29 mouse cellular contexts compared by ENCODE assay signal in genomic region chr7:135756984-135757586, GRCm38 (mm10). TPM values are rescaled to one million over a fixed set of nuclear protein-coding genes. Genes with fewer than 3 reads are reported as not detected.
DNase-seq lines count a peak whose midpoint lies in the region; ATAC-seq and TF ChIP-seq lines count a peak whose summit lies in the region.
"Had no signal": no experiment of that assay in that cellular context is flagged by ENCODE, and none has a peak within 500 bp of the region (broad histone marks: within the 10 kb centered on the region; RNA-seq: fewer than 3 reads in every experiment).

No protein-coding gene starts in this region.

- ATAC-seq in forebrain, embryonic 16.5 days = 0 out of 2 replicates have a peak, but pooled peaks have one; percentile 28
- peak; percentile 45; the same call in 1 of the 2 replicates for ATAC-seq in hindbrain, embryonic 15.5 days (ENCODE audit: low FRiP score, low read depth)
- no peak for ATAC-seq in hindbrain, embryonic 12.5 days (ENCODE audit: low FRiP score)
- no peak for ATAC-seq in midbrain, postnatal 0 days (ENCODE audit: low FRiP score)
- ATAC-seq in midbrain, embryonic 13.5 days = no peak
- ATAC-seq in neural tube, embryonic 14.5 days (ENCODE audit: low read depth) = peak; percentile 75
- ATAC-seq: forebrain, embryonic 15.5 days; inflammation-experienced regulatory T-cells, adult 6 months; intestine, embryonic 16.5 days; Patski had no signal

- no peaks in the 10 kb centered on the region for H3K36me3 ChIP-seq in forebrain, embryonic 16.5 days (ENCODE audit: control insufficient read depth, insufficient read depth)
- no peaks in the 10 kb centered on the region for H3K36me3 ChIP-seq in forebrain, embryonic 10.5 days (replicated peaks)
- no peaks in the 10 kb centered on the region for H3K36me3 ChIP-seq in hindbrain, embryonic 15.5 days
- no peaks in the 10 kb centered on the region for H3K36me3 ChIP-seq in hindbrain, embryonic 12.5 days
- no peaks in the 10 kb centered on the region for H3K36me3 ChIP-seq in midbrain, postnatal 0 days (ENCODE audit: insufficient read depth, low read length)
- no peaks in the 10 kb centered on the region for H3K36me3 ChIP-seq in midbrain, embryonic 13.5 days
- H3K36me3 ChIP-seq in neural tube, embryonic 14.5 days (ENCODE audit: control insufficient read depth, insufficient read depth, low read length) = no peaks in the 10 kb centered on the region; the same call in 1 of the 2 replicates
- H3K36me3 ChIP-seq: embryonic facial prominence, embryonic 10.5 days; embryonic facial prominence, embryonic 13.5 days; forebrain, embryonic 15.5 days; G1E had no signal

- peaks cover 2% of the 10 kb centered on the region; the same call in 1 of the 2 replicates for H3K4me1 ChIP-seq in forebrain, embryonic 16.5 days (replicated peaks; ENCODE audit: control insufficient read depth, insufficient read depth, low read length)
- H3K4me1 ChIP-seq in forebrain, embryonic 10.5 days = peaks cover 16% of the 10 kb centered on the region
- 0 out of 2 replicates have a peak, but pooled peaks cover 5% of the 10 kb centered on the region for H3K4me1 ChIP-seq in hindbrain, embryonic 15.5 days (replicated peaks)
- peaks cover 12% of the 10 kb centered on the region for H3K4me1 ChIP-seq in hindbrain, embryonic 12.5 days
- H3K4me1 ChIP-seq in midbrain, postnatal 0 days (ENCODE audit: insufficient read depth, low read length) = no peaks in the 10 kb centered on the region
- peaks cover 7% of the 10 kb centered on the region for H3K4me1 ChIP-seq in midbrain, embryonic 13.5 days (replicated peaks)
- H3K4me1 ChIP-seq in neural tube, embryonic 14.5 days (ENCODE audit: control insufficient read depth, insufficient read depth, low read length) = no peaks in the 10 kb centered on the region
- H3K4me1 ChIP-seq: embryonic facial prominence, embryonic 13.5 days had no signal

- H3K27me3 ChIP-seq in forebrain, embryonic 16.5 days (replicated peaks; ENCODE audit: control insufficient read depth, insufficient read depth, low read length) = no peaks in the 10 kb centered on the region
- H3K27me3 ChIP-seq in forebrain, embryonic 10.5 days (ENCODE audit: poor library complexity, severe bottlenecking) = no peaks in the 10 kb centered on the region
- no peaks in the 10 kb centered on the region for H3K27me3 ChIP-seq in hindbrain, embryonic 15.5 days
- H3K27me3 ChIP-seq in hindbrain, embryonic 12.5 days = no peaks in the 10 kb centered on the region
- H3K27me3 ChIP-seq in midbrain, postnatal 0 days (ENCODE audit: insufficient read depth, low read length) = no peaks in the 10 kb centered on the region
- no peaks in the 10 kb centered on the region for H3K27me3 ChIP-seq in midbrain, embryonic 13.5 days
- H3K27me3 ChIP-seq in neural tube, embryonic 14.5 days (ENCODE audit: control insufficient read depth, insufficient read depth, low read length) = no peaks in the 10 kb centered on the region
- H3K27me3 ChIP-seq: embryonic facial prominence, embryonic 13.5 days; forebrain, embryonic 15.5 days had no signal

- H3K27ac ChIP-seq in forebrain, embryonic 16.5 days (ENCODE audit: low read length) = no peak overlapping the region
- H3K27ac ChIP-seq in forebrain, embryonic 10.5 days = no peak overlapping the region
- H3K27ac ChIP-seq in hindbrain, embryonic 15.5 days (replicated peaks) = peak overlapping the region; percentile 63
- no peak overlapping the region for H3K27ac ChIP-seq in hindbrain, embryonic 12.5 days
- H3K27ac ChIP-seq in midbrain, postnatal 0 days (ENCODE audit: low read depth, low read length) = no peak overlapping the region
- no peak overlapping the region for H3K27ac ChIP-seq in midbrain, embryonic 13.5 days
- H3K27ac ChIP-seq in neural tube, embryonic 14.5 days (ENCODE audit: low read depth, low read length) = peak overlapping the region; percentile 30; the same call in 1 of the 2 replicates
- H3K27ac ChIP-seq: embryonic facial prominence, embryonic 10.5 days; embryonic facial prominence, embryonic 13.5 days; forebrain, embryonic 15.5 days; gastrocnemius, adult 2 months had no signal

- no peak overlapping the region for H3K4me3 ChIP-seq in forebrain, embryonic 16.5 days (replicated peaks; ENCODE audit: low read length)
- H3K4me3 ChIP-seq in forebrain, embryonic 10.5 days = no peak overlapping the region
- no peak overlapping the region for H3K4me3 ChIP-seq in hindbrain, embryonic 15.5 days
- H3K4me3 ChIP-seq in hindbrain, embryonic 12.5 days = no peak overlapping the region
- H3K4me3 ChIP-seq in midbrain, postnatal 0 days (ENCODE audit: low read depth, low read length) = no peak overlapping the region
- no peak overlapping the region for H3K4me3 ChIP-seq in midbrain, embryonic 13.5 days (replicated peaks)
- H3K4me3 ChIP-seq in neural tube, embryonic 14.5 days (ENCODE audit: low read depth, low read length) = no peak overlapping the region
- H3K4me3 ChIP-seq: embryonic facial prominence, embryonic 10.5 days; embryonic facial prominence, embryonic 13.5 days; erythroblast, embryonic 14.5 days; forebrain, embryonic 15.5 days; gastrocnemius, adult 2 months had no signal

- WGBS in forebrain, embryonic 16.5 days = 44% methylated on average over 6 of the region's 6 CpGs
- WGBS in forebrain, embryonic 10.5 days = 89% methylated on average over 6 of the region's 6 CpGs
- WGBS in hindbrain, embryonic 15.5 days = 60% methylated on average over 6 of the region's 6 CpGs
- WGBS in hindbrain, embryonic 12.5 days = 78% methylated on average over 6 of the region's 6 CpGs
- 61% methylated on average over 6 of the region's 6 CpGs for whole genome bisulfite sequencing in midbrain, postnatal 0 days
- 79% methylated on average over 6 of the region's 6 CpGs for WGBS in midbrain, embryonic 13.5 days
- WGBS in neural tube, embryonic 14.5 days = 65% methylated on average over 6 of the region's 6 CpGs

- no peak for DNase-seq in forebrain, embryonic 10.5 days (ENCODE audit: extremely low spot score, low spot score)
- DNase-seq in midbrain, postnatal 0 days (ENCODE audit: low spot score) = peak; percentile 36
- DNase-seq in kidney, postnatal 25 days = no peak
- DNase-seq: adrenal gland, postnatal 10 days; adrenal gland, postnatal 36 days; B cell, adult 2 months; cerebellum, adult 11 months; cerebellum, adult 8-10 months; cerebellum, postnatal 10 days; cerebellum, postnatal 36 days; embryo, embryonic 11 days; gastrocnemius, adult 2 months; gastrocnemius, postnatal 14 days; heart, adult 11 months; kidney, adult 18-20 months had no signal

- TF ChIP-seq CTCF in midbrain, postnatal 0 days (IDR thresholded peaks at IDR 0.05) = no peak

- H3K9me3 ChIP-seq in forebrain, embryonic 16.5 days (ENCODE audit: control insufficient read depth, low read length) = no peaks in the 10 kb centered on the region
- no peaks in the 10 kb centered on the region for H3K9me3 ChIP-seq in forebrain, embryonic 10.5 days
- H3K9me3 ChIP-seq in hindbrain, embryonic 15.5 days = no peaks in the 10 kb centered on the region
- no peaks in the 10 kb centered on the region for H3K9me3 ChIP-seq in hindbrain, embryonic 12.5 days (replicated peaks)
- no peaks in the 10 kb centered on the region for H3K9me3 ChIP-seq in midbrain, postnatal 0 days (ENCODE audit: low read length)
- no peaks in the 10 kb centered on the region for H3K9me3 ChIP-seq in midbrain, embryonic 13.5 days
- no peaks in the 10 kb centered on the region for H3K9me3 ChIP-seq in neural tube, embryonic 14.5 days (ENCODE audit: control insufficient read depth, low read length)
- H3K9me3 ChIP-seq: embryonic facial prominence, embryonic 10.5 days; embryonic facial prominence, embryonic 13.5 days; forebrain, embryonic 15.5 days; G1E had no signal

- H3K9ac ChIP-seq in forebrain, embryonic 16.5 days (replicated peaks; ENCODE audit: low read depth, low read length) = no peak overlapping the region
- H3K9ac ChIP-seq in hindbrain, embryonic 15.5 days = no peak overlapping the region
- H3K9ac ChIP-seq in hindbrain, embryonic 12.5 days = no peak overlapping the region
- H3K9ac ChIP-seq in midbrain, postnatal 0 days (replicated peaks; ENCODE audit: low read length, poor library complexity, severe bottlenecking) = no peak overlapping the region
- no peak overlapping the region for H3K9ac ChIP-seq in midbrain, embryonic 13.5 days (replicated peaks)
- no peak overlapping the region for H3K9ac ChIP-seq in neural tube, embryonic 14.5 days (replicated peaks; ENCODE audit: low read depth, low read length)
- H3K9ac ChIP-seq: embryonic facial prominence, embryonic 13.5 days; forebrain, embryonic 15.5 days had no signal

- H3K4me2 ChIP-seq in forebrain, embryonic 16.5 days (ENCODE audit: low read length) = no peak overlapping the region
- H3K4me2 ChIP-seq in hindbrain, embryonic 15.5 days = no peak overlapping the region
- no peak overlapping the region for H3K4me2 ChIP-seq in hindbrain, embryonic 12.5 days (replicated peaks)
- H3K4me2 ChIP-seq in midbrain, postnatal 0 days (ENCODE audit: low read depth, low read length, poor library complexity, severe bottlenecking) = no peak overlapping the region
- H3K4me2 ChIP-seq in midbrain, embryonic 13.5 days (replicated peaks) = no peak overlapping the region
- no peak overlapping the region for H3K4me2 ChIP-seq in neural tube, embryonic 14.5 days (ENCODE audit: low read depth, low read length)
- H3K4me2 ChIP-seq: embryonic facial prominence, embryonic 13.5 days; forebrain, embryonic 15.5 days; heart, embryonic 11.5 days had no signal

RNA-seq across cellular contexts. Expression of gene Mki67, which starts 40.9 kb away (rescaled TPM):
- 14.8 and 19.6 TPM in 2 replicates for polyA plus RNA-seq in forebrain, embryonic 16.5 days (2015; fragmentation: Nextera tagmentation; extraction: Ambion mirVana)
- 50.9 and 53.4 TPM in 2 replicates for polyA plus RNA-seq in forebrain, embryonic 10.5 days (2016; fragmentation: Nextera tagmentation; extraction: Ambion mirVana)
- 6.4 and 10.0 TPM in 2 replicates for polyA plus RNA-seq in hindbrain, embryonic 15.5 days (2015; fragmentation: Nextera tagmentation; extraction: Ambion mirVana)
- polyA plus RNA-seq in hindbrain, embryonic 12.5 days (2016; fragmentation: Nextera tagmentation; extraction: Ambion mirVana) = 36.0 and 37.0 TPM in 2 replicates
- total RNA-seq in midbrain, postnatal 0 days (2014; rRNA removed) = 6.3 and 8.9 TPM in 2 replicates
- 1.4 and 2.1 TPM in 2 replicates for polyA plus RNA-seq in midbrain, postnatal 0 days (2015; fragmentation: Nextera tagmentation; extraction: Ambion mirVana)
- 17.7 and 18.8 TPM in 2 replicates for polyA plus RNA-seq in midbrain, embryonic 13.5 days (2015; fragmentation: Nextera tagmentation; extraction: Ambion mirVana)
- polyA plus RNA-seq in neural tube, embryonic 14.5 days (2014; fragmentation: Nextera tagmentation; extraction: Ambion mirVana) = 3.7 and 5.3 TPM in 2 replicates

Comparison
In these comparisons a context has a peak if more than half of its experiments do, and no peak if none do; other contexts are left out.
1. ATAC-seq: peak in forebrain, embryonic 16.5 days (single experiment), hindbrain, embryonic 15.5 days (single experiment) and neural tube, embryonic 14.5 days (single experiment); none in hindbrain, embryonic 12.5 days (single experiment), midbrain, postnatal 0 days (single experiment) and midbrain, embryonic 13.5 days (single experiment).
2. H3K27ac ChIP-seq: peak in hindbrain, embryonic 15.5 days (single experiment) and neural tube, embryonic 14.5 days (single experiment); none in forebrain, embryonic 16.5 days (single experiment), forebrain, embryonic 10.5 days (single experiment), hindbrain, embryonic 12.5 days (single experiment), midbrain, postnatal 0 days (single experiment) and midbrain, embryonic 13.5 days (single experiment).